Mouse (Mus musculus) myocyte (in vitro differentiated cells): ENCODE results near the gene Rps28.
"Not testable (repeated sequence)": the region's sequence is repeated elsewhere in the genome, so short reads cannot be mapped to it uniquely, and the experiment has no call there.

Source experiments
- POLR2A ChIP-seq: IDR thresholded peaks from one replicate; pipeline ENCODE4 v1.6.1; 2011; ENCODE audit warnings: low read depth, mild to moderate bottlenecking, control low read depth, moderate library complexity; ENCODE audit not compliant: insufficient read length
- TCF12 ChIP-seq: IDR thresholded peaks from one replicate; pipeline ENCODE4 v1.6.1; 2011; ENCODE audit warnings: mild to moderate bottlenecking, control low read depth; ENCODE audit not compliant: poor library complexity, insufficient read depth, severe bottlenecking

DNA sequence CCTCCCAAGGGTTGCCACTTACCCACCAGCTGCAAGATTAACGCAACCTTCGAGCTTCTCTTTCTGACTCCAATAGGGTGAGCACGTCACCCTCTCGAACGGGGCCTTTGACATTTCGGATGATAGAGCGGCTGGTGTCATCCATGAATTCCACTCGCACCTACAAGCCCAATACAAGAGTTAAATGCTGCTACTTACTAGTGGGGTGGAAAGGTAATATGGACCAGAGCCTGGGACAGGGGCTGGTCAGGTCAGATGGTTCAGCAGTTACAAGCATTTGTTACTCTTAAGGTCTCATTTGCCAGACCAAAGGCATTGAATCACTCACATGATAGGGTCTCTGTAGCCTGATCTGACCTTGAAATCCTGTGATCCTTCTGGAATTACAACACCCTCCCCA is 1.2 kb downstream of the Rps28 start:
- not testable (repeated sequence) for TF ChIP-seq POLR2A, TCF12
